Mouse (Mus musculus) cerebellum, adult 2 months (tissue): ENCODE data around the gene Trappc1. TPM values are rescaled to one million over a fixed set of nuclear protein-coding genes. Genes with fewer than 3 reads are reported as not detected.

Experiments used
- DNase-seq, 2 experiments: peaks; one replicate each; pipeline ENCODE4 v3.0.0; 2021
- H3K27ac ChIP-seq: fragments of 200-500 bp; 2 replicates; pipeline ENCODE4 v1.5.1; 2012; ENCODE audit warnings: low read length, control low read depth, inconsistent platforms; ENCODE audit not compliant: insufficient read depth
- H3K27me3 ChIP-seq: fragments of 200-500 bp; 2 replicates; pipeline ENCODE4 v1.6.1; 2012; ENCODE audit warnings: inconsistent platforms, mild to moderate bottlenecking, low read length, moderate library complexity; ENCODE audit not compliant: control insufficient read depth, insufficient read depth
- H3K4me1 ChIP-seq: fragments of 200-500 bp; 2 replicates; pipeline ENCODE4 v1.6.1; 2011; ENCODE audit warnings: low read length; ENCODE audit not compliant: control insufficient read depth, insufficient read depth
- H3K4me3 ChIP-seq: fragments of 200-500 bp; replicated peaks from 2 replicates; pipeline ENCODE3; 2011; ENCODE audit warnings: mild to moderate bottlenecking, low read depth, low read length, control low read depth; ENCODE audit not compliant: insufficient read depth
- CTCF ChIP-seq: fragments of 200-500 bp; IDR thresholded peaks from 2 replicates; pipeline ENCODE4 v1.5.1; 2011; ENCODE audit warnings: low read depth, mild to moderate bottlenecking, control low read depth, low read length, moderate library complexity, borderline replicate concordance; ENCODE audit not compliant: insufficient read depth
- POLR2A ChIP-seq: fragments of 200-500 bp; IDR thresholded peaks from 2 replicates; pipeline ENCODE4 v1.6.1; 2011; ENCODE audit warnings: low read length, control low read depth, borderline replicate concordance; ENCODE audit not compliant: insufficient read depth
- WGBS: fragments of 180-500 bp; shearing (Covaris S2); methylation state at CpG from one replicate; pipeline ENCODE4 v1.1.7; 2018; 5-methylcytosine and 5-hydroxymethylcytosine counted together
- polyA plus RNA-seq: library from polyadenylated mRNA; depleted of rRNA; stranded (reverse); fragments of >200 nt; gene quantifications from 2 replicates; pipeline ENCODE4 v1.2.3, GENCODE M21; 2012; rRNA removed

Trappc1 gene
- polyA plus RNA-seq = 81.4 and 83.6 TPM in 2 replicates

- TF ChIP-seq POLR2A = peak; percentile 96
- no peak for TF ChIP-seq CTCF
- under 1% methylated on average over 30 of the region's 30 CpGs for WGBS
- H3K27me3 ChIP-seq = no peaks in the 10 kb centered on the region
- peak; percentile 99 to 100 for DNase-seq
- peak within 1 kb of the TSS; percentile 92 for H3K27ac ChIP-seq
- peak within 1 kb of the TSS; percentile 92 for H3K4me3 ChIP-seq
- H3K4me1 ChIP-seq = peaks cover 6% of the 10 kb centered on the region
Observed at GRCm38 (mm10) chr11:69323667-69324111, at the start of gene Trappc1, which contains the start of gene Cntrob. Gene Trappc1 (plus strand): TSS chr11:69323980. Gene Cntrob (minus strand): TSS chr11:69323775.

- H3K4me1 ChIP-seq = peaks cover 3% of the 10 kb centered on the region; the same call in 1 of the 2 replicates
- no peaks in the 10 kb centered on the region for H3K27me3 ChIP-seq
- TF ChIP-seq POLR2A (no peak), CTCF (no peak)
- no peak for DNase-seq
- H3K27ac ChIP-seq = no peak overlapping the region
- 70% methylated on average over 6 of the region's 6 CpGs for WGBS
- no peak overlapping the region for H3K4me3 ChIP-seq
Observed at GRCm38 (mm10) chr11:69275650-69276049, 48.1 kb upstream of the Trappc1 start.

GRCm38 (mm10) chr11:69276081-69276480, 47.7 kb upstream of the Trappc1 start:
- Histone ChIP-seq H3K4me3 (no peak overlapping the region), H3K27ac (no peak overlapping the region), H3K27me3 (no peaks in the 10 kb centered on the region), H3K4me1 (peaks cover 3% of the 10 kb centered on the region; the same call in 1 of the 2 replicates)
- no peak for DNase-seq
- TF ChIP-seq CTCF = no peak
- TF ChIP-seq POLR2A = no peak
- WGBS = 48% methylated on average over 2 of the region's 2 CpGs

- no peak for DNase-seq
- no peak overlapping the region for H3K4me3 ChIP-seq
- TF ChIP-seq CTCF = no peak
- H3K27ac ChIP-seq = no peak overlapping the region
- H3K4me1 ChIP-seq = peaks cover under 1% of the 10 kb centered on the region; the same call in 1 of the 2 replicates
- no peaks in the 10 kb centered on the region for H3K27me3 ChIP-seq
- WGBS = 66% methylated on average over 5 of the region's 5 CpGs
Observed at GRCm38 (mm10) chr11:69277267-69277666, 46.5 kb upstream of the Trappc1 start.

- H3K4me3 ChIP-seq = no peak overlapping the region
- H3K27me3 ChIP-seq = no peaks in the 10 kb centered on the region
- DNase-seq = no peak
- TF ChIP-seq CTCF (no peak), POLR2A (no peak)
- 97% methylated on average over 5 of the region's 5 CpGs for WGBS
- H3K4me1 ChIP-seq = no peaks in the 10 kb centered on the region
- no peak overlapping the region for H3K27ac ChIP-seq
Observed at GRCm38 (mm10) chr11:69291111-69291510, 32.7 kb upstream of the Trappc1 start.

- 83% methylated on average over 3 of the region's 3 CpGs for WGBS
- Histone ChIP-seq H3K27me3 (no peaks in the 10 kb centered on the region), H3K4me3 (no peak overlapping the region), H3K27ac (no peak overlapping the region), H3K4me1 (no peaks in the 10 kb centered on the region)
- DNase-seq = no peak
- TF ChIP-seq POLR2A (no peak), CTCF (no peak)
Observed at GRCm38 (mm10) chr11:69295286-69295685, 28.5 kb upstream of the Trappc1 start.

GRCm38 (mm10) chr11:69297799-69298198, 26.0 kb upstream of the Trappc1 start:
- no peaks in the 10 kb centered on the region for H3K27me3 ChIP-seq
- no peaks in the 10 kb centered on the region for H3K4me1 ChIP-seq
- no peak overlapping the region for H3K27ac ChIP-seq
- no peak for DNase-seq
- no peak overlapping the region for H3K4me3 ChIP-seq
- no peak for TF ChIP-seq CTCF
- no peak for TF ChIP-seq POLR2A
- 86% methylated on average over 2 of the region's 2 CpGs for WGBS

- H3K27ac ChIP-seq = no peak overlapping the region
- no peaks in the 10 kb centered on the region for H3K4me1 ChIP-seq
- 70% methylated on average over 7 of the region's 7 CpGs for WGBS
- no peak for DNase-seq
- TF ChIP-seq CTCF = no peak
- no peak for TF ChIP-seq POLR2A
- no peaks in the 10 kb centered on the region for H3K27me3 ChIP-seq
- H3K4me3 ChIP-seq = no peak overlapping the region
Observed at GRCm38 (mm10) chr11:69298231-69298630, 25.5 kb upstream of the Trappc1 start.

GRCm38 (mm10) chr11:69302817-69303216, 21.0 kb upstream of the Trappc1 start:
- Histone ChIP-seq H3K4me1 (no peaks in the 10 kb centered on the region), H3K4me3 (no peak overlapping the region), H3K27me3 (no peaks in the 10 kb centered on the region), H3K27ac (no peak overlapping the region)
- 39% methylated on average over 7 of the region's 7 CpGs for WGBS
- no peak for TF ChIP-seq CTCF
- no peak for TF ChIP-seq POLR2A
- no peak for DNase-seq
